Mouse (Mus musculus) heart, adult 2 months (tissue): Measurements from ENCODE around the gene Lrrc4c. TPM values are rescaled to one million over a fixed set of nuclear protein-coding genes. Genes with fewer than 3 reads are reported as not detected.

Experiments
- DNase-seq, 2 experiments: peaks; one replicate each; pipeline ENCODE4 v3.0.0; 2021
- H3K27ac ChIP-seq: fragments of 200-600 bp; 2 replicates; pipeline ENCODE4 v1.8.1; 2022
- H3K27me3 ChIP-seq: fragments of 200-500 bp; 2 replicates; pipeline ENCODE4 v1.6.1; 2012; ENCODE audit warnings: mild to moderate bottlenecking, low read length, inconsistent platforms, mixed read lengths; ENCODE audit not compliant: control insufficient read depth, insufficient read depth
- H3K36me3 ChIP-seq: fragments of 200-500 bp; 2 replicates; pipeline ENCODE4 v1.6.1; 2012; ENCODE audit warnings: low read length, inconsistent platforms; ENCODE audit not compliant: control insufficient read depth, insufficient read depth
- H3K4me1 ChIP-seq: fragments of 200-500 bp; 2 replicates; pipeline ENCODE4 v1.6.1; 2011; ENCODE audit warnings: low read length; ENCODE audit not compliant: control insufficient read depth, insufficient read depth
- H3K4me3 ChIP-seq: fragments of 200-600 bp; 2 replicates; pipeline ENCODE4 v1.8.1; 2022
- H3K79me2 ChIP-seq: fragments of 200-500 bp; replicated peaks from 2 replicates; pipeline ENCODE4 v1.6.1; 2012; ENCODE audit warnings: mild to moderate bottlenecking, inconsistent platforms, low read length, moderate library complexity, mixed read lengths; ENCODE audit not compliant: control insufficient read depth, insufficient read depth
- H3K9ac ChIP-seq: fragments of 200-500 bp; 2 replicates; pipeline ENCODE4 v1.6.1; 2012; ENCODE audit warnings: low read depth, mild to moderate bottlenecking, control low read depth, inconsistent platforms, low read length, mixed read lengths
- CTCF ChIP-seq: fragments of 200-600 bp; IDR thresholded peaks from 2 replicates; pipeline ENCODE4 v1.8.1; 2022; ENCODE audit warnings: antibody characterized with exemption, mild to moderate bottlenecking, moderate library complexity
- EP300 ChIP-seq: fragments of 200-500 bp; IDR thresholded peaks from 2 replicates; pipeline ENCODE4 v1.6.1; 2011; ENCODE audit warnings: low read depth, low read length, control low read depth; ENCODE audit not compliant: insufficient read depth
- POLR2A ChIP-seq: fragments of 200-500 bp; IDR thresholded peaks from 2 replicates; pipeline ENCODE4 v1.6.1; 2011; ENCODE audit warnings: mild to moderate bottlenecking, low read depth, low read length, control low read depth; ENCODE audit not compliant: insufficient read depth
- WGBS: fragments of 180-500 bp; shearing (Covaris S2); methylation state at CpG from one replicate; pipeline ENCODE4 v1.1.7; 2018; 5-methylcytosine and 5-hydroxymethylcytosine counted together
- intact Hi-C: fragments of 180-260 bp; cut with DNase I; formaldehyde crosslinking; loops from one replicate; pipeline ENCODE4 v1.15.1; 2025
- polyA plus RNA-seq: library from polyadenylated mRNA; depleted of rRNA; stranded (reverse); fragments of >200 nt; gene quantifications from 2 replicates; pipeline ENCODE4 v1.2.3, GENCODE M21; 2012
- total RNA-seq, 2 experiments: library from RNA; stranded (reverse); gene quantifications; 2 replicates each; pipeline ENCODE4 v1.2.3; 2021

Lrrc4c gene
- total and polyA plus RNA-seq, 3 experiments, result 0.20 to 0.39 (median 0.23) TPM

GRCm38 (mm10) chr2:96775376-96775775 is 457.4 kb downstream of the Lrrc4c start:
- H3K27me3 ChIP-seq, result no peaks in the 10 kb centered on the region
- no peaks in the 10 kb centered on the region for H3K4me1 ChIP-seq
- intact Hi-C loops, result no loop called here
- no peak overlapping the region for H3K9ac ChIP-seq
- TF ChIP-seq POLR2A (no peak), CTCF (no peak), EP300 (no peak)
- no peak overlapping the region for H3K4me3 ChIP-seq
- no peak for DNase-seq
- H3K27ac ChIP-seq, result no peak overlapping the region
- no peaks in the 10 kb centered on the region for H3K36me3 ChIP-seq
- H3K79me2 ChIP-seq, result no peaks in the 10 kb centered on the region

DNA sequence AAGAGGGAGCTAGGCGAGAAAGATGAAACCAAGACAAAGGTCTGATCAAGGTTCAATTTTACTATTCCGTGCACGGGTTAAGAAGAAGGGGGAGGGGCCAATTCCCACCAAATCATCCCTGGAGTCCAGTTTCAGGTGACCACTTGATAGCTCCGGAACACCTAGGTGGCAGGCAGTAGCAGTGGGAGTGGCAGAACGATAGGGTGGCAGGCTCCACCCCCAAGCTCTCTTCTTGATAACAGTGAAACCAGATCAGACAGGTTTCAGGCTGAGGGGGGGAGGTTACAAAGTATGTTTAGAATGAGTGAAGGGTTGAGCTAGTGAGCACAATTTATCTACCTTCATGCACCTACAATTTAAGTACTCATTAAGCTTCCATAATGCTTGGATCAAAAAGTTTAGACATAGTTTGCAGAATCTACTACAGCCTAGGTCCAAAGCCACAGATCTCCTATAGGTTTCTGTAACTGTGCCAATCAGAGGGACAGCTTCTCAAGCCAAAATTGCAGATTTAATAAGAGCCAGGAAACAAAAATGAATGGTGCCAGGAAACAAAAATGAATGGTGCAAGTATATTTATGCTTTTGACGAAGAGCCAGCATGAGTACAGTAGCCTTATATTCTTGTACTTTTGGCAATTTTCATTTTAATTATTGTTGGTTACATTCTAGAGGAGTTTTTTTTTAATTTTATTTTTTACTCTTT is 478.9 kb downstream of the Lrrc4c start:
- TF ChIP-seq EP300, result no peak
- TF ChIP-seq CTCF, result no peak
- TF ChIP-seq POLR2A, result no peak
- H3K4me3 ChIP-seq, result no peak overlapping the region
- no peaks in the 10 kb centered on the region for H3K79me2 ChIP-seq
- H3K36me3 ChIP-seq, result no peaks in the 10 kb centered on the region
- no peak overlapping the region for H3K27ac ChIP-seq
- intact Hi-C loops, result no loop called here
- no peaks in the 10 kb centered on the region for H3K27me3 ChIP-seq
- H3K4me1 ChIP-seq, result no peaks in the 10 kb centered on the region
- no peak overlapping the region for H3K9ac ChIP-seq
- WGBS, result 30% methylated on average over 6 of the region's 6 CpGs
- no peak for DNase-seq

DNA sequence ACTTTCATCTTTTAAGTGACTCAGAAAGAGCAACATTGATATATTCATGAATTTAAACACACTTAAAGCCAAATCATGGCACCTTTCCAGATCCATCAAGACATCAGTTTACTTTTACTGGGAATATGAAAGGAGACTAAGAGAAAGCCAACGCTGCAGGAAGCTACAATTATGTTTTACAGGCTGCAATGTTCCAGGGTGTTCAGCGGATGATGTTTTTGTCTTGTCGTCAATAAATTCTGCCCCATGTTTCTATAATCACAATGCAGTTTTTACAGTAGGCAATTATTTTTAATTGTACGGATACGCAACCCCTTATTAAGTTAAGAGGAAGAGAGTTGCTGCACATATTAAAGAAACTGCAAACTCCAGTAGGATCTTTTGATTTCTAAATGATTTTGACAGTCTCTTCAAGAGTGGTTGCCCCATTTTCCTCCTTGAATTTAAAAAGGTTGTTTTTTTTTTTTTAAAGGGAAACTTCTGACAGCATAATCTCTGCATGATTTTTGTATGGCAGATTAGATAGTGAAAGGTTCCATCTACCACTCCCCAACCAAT is 532.9 kb downstream of the Lrrc4c start:
- Histone ChIP-seq H3K9ac (no peak overlapping the region), H3K27me3 (no peaks in the 10 kb centered on the region), H3K79me2 (no peaks in the 10 kb centered on the region), H3K4me1 (no peaks in the 10 kb centered on the region), H3K36me3 (no peaks in the 10 kb centered on the region), H3K4me3 (no peak overlapping the region), H3K27ac (no peak overlapping the region)
- 86% methylated on average over 5 of the region's 5 CpGs for WGBS
- no peak for TF ChIP-seq EP300
- no peak for TF ChIP-seq CTCF
- TF ChIP-seq POLR2A, result no peak
- DNase-seq, result no peak
- intact Hi-C loops, result no loop called here

DNA sequence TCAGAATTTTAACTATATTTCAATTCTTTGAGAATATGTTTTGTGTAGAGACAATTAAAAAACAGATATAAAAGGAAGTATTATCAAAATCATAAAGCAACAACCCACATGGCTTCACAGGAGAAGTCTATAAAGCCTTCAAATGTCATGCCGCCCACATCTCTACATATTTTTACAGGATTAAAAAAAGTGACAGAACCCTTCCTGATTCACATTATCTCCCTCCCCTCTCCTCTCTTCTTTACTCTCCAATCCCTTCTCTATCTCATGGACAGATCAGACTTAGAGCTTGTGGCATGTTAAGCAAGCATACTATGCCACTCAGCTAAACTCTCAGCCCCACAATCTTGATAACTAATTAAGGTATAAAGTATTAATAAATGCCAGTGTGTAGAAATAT is 535.8 kb downstream of the Lrrc4c start:
- H3K79me2 ChIP-seq, result no peaks in the 10 kb centered on the region
- intact Hi-C loops, result no loop called here
- DNase-seq, result no peak
- no peak for TF ChIP-seq CTCF
- H3K36me3 ChIP-seq, result no peaks in the 10 kb centered on the region
- no peaks in the 10 kb centered on the region for H3K27me3 ChIP-seq
- no peak overlapping the region for H3K9ac ChIP-seq
- no peaks in the 10 kb centered on the region for H3K4me1 ChIP-seq
- H3K27ac ChIP-seq, result no peak overlapping the region
- 92% methylated on average over 1 of the region's 1 CpGs for WGBS
- no peak overlapping the region for H3K4me3 ChIP-seq

- TF ChIP-seq POLR2A (no peak), CTCF (no peak)
- DNase-seq, result no peak
- intact Hi-C loops, result no loop called here
- Histone ChIP-seq H3K9ac (no peak overlapping the region), H3K4me3 (no peak overlapping the region), H3K4me1 (no peaks in the 10 kb centered on the region), H3K36me3 (no peaks in the 10 kb centered on the region), H3K79me2 (no peaks in the 10 kb centered on the region), H3K27me3 (no peaks in the 10 kb centered on the region), H3K27ac (no peak overlapping the region)
- 61% methylated on average over 1 of the region's 1 CpGs for WGBS
Measured at GRCm38 (mm10) chr2:96876062-96876461, 558.1 kb downstream of the Lrrc4c start.

- no peak overlapping the region for H3K9ac ChIP-seq
- no peaks in the 10 kb centered on the region for H3K27me3 ChIP-seq
- no peaks in the 10 kb centered on the region for H3K4me1 ChIP-seq
- H3K36me3 ChIP-seq, result no peaks in the 10 kb centered on the region
- WGBS, result 67% methylated on average over 3 of the region's 3 CpGs
- H3K4me3 ChIP-seq, result no peak overlapping the region
- intact Hi-C loops, result no loop called here
- H3K27ac ChIP-seq, result no peak overlapping the region
- DNase-seq, result no peak
- no peaks in the 10 kb centered on the region for H3K79me2 ChIP-seq
- TF ChIP-seq POLR2A, result no peak
- no peak for TF ChIP-seq EP300
- TF ChIP-seq CTCF, result no peak
Measured at GRCm38 (mm10) chr2:96949531-96949930, 631.6 kb downstream of the Lrrc4c start.
